Mouse (Mus musculus) layer of hippocampus, postnatal 14 days (tissue): ENCODE results near the gene Wrap53. TPM values are rescaled to one million over a fixed set of nuclear protein-coding genes. Genes with fewer than 3 reads are reported as not detected.
"Not testable (repeated sequence)": the region's sequence is repeated elsewhere in the genome, so short reads cannot be mapped to it uniquely, and the experiment has no call there.

Experiments
- DNase-seq, 2 experiments: peaks; one replicate each; pipeline ENCODE4 v3.0.0; 2021 to 2022; ENCODE audit warnings: low spot score in 2 of 2, mixed read lengths in 1 of 2
- long read RNA-seq, 2 experiments: library from polyadenylated mRNA; stranded (forward); transcript quantifications; one replicate each; pipeline ENCODE4 v2.0.0; 2021
- total RNA-seq, 2 experiments: library from RNA; stranded (reverse); gene quantifications; 2 replicates each; pipeline ENCODE4 v1.2.3; 2021

The Wrap53 gene
- total RNA-seq, result 1 to 10 TPM; 8.6 to 9.5 TPM
- long read RNA-seq, experiment 1, transcript Wrap53-201 (10 exons, 1,891 nt), result major isoform, 8 of 12 reads
- long read RNA-seq, experiment 1, partial matches to known transcripts, result 1 of 12 reads
- long read RNA-seq, experiment 1, other reads (novel, unspliced or antisense), result 3 of 12 reads
- long read RNA-seq, experiment 2, transcript Wrap53-201 (10 exons, 1,891 nt), result major isoform, 9 of 11 reads
- long read RNA-seq, experiment 2, partial matches to known transcripts, result 1 of 11 reads
- long read RNA-seq, experiment 2, other reads (novel, unspliced or antisense), result 1 of 11 reads

GRCm38 (mm10) chr11:69580091-69580514 is at the start of gene Wrap53, which contains the start of gene Trp53:
Wrap53 (minus strand) TSS chr11:69580255.
Trp53 (plus strand) TSS chr11:69580359.
- peak; percentile 82 to 95 for DNase-seq

DNA sequence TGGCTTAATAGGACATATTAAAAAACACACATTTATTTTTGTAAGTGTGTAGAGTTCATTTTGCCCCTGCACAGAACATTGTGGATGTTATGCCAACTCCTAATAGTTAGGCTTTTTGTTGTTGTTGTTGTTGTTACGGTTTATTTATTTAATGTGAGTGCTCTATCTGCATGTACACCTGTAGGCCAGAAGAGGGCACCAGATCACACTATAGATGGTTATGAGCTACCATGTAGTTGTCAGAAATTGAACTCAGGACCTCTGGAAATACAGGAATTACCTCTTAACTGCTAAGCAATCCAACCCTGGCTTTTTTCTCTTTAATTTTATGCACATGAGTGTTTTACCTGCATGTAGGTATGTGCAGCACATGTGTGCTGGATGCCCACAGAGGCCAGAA is 49.7 kb upstream of the Wrap53 start:
- DNase-seq, result no peak

GRCm38 (mm10) chr11:69628286-69628685 is 48.2 kb upstream of the Wrap53 start:
- DNase-seq, result peak; percentile 53 to 72

DNA sequence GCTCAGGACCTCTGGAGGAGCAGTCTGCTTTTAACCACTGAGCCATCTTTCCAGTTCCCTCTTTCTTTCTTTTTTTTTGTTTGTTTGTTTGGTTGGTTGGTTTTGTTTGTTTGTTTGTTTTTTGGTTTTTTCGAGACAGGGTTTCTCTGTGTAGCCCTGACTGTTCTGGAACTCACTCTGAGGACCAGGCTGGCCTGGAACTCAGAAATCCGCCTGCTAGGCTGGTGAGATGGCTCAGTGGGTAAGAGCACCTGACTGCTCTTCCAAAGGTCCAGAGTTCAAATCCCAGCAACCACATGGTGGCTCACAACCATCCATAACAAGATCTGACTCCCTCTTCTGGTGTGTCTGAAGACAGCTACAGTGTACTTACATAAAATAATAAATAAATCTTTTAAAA is 44.3 kb upstream of the Wrap53 start:
- not testable (repeated sequence) for DNase-seq

- no peak for DNase-seq
These were observed 43.0 kb upstream of the Wrap53 start for GRCm38 (mm10) chr11:69623006-69623405.

DNA sequence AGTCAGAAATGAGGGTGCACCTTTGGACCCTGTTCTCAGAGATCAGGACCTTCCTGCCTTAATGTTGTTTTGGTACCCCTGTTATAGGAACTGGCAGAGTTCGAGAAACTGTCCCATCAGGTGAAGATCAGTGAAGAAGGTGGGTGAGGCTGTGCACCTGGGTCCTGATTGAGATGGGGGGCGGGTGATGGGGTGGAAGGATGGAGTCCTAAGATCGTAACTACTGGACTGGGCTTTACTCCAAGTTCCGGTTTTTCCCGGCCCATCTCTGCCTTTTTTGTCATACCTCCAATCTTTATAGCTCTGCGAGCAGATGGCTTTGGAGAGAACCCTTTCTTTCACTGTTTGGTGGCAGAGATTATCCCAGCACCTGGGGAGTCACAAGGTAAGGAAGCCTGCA is 42.4 kb upstream of the Wrap53 start:
- DNase-seq, result no peak

GRCm38 (mm10) chr11:69621571-69622268 is 41.7 kb upstream of the Wrap53 start, which contains the start of gene Sat2:
Sat2 (plus strand) TSS chr11:69622024.
- DNase-seq, result peak; percentile 61 to 69

- no peak for DNase-seq
These were observed 40.5 kb upstream of the Wrap53 start for GRCm38 (mm10) chr11:69620394-69621081.

DNA sequence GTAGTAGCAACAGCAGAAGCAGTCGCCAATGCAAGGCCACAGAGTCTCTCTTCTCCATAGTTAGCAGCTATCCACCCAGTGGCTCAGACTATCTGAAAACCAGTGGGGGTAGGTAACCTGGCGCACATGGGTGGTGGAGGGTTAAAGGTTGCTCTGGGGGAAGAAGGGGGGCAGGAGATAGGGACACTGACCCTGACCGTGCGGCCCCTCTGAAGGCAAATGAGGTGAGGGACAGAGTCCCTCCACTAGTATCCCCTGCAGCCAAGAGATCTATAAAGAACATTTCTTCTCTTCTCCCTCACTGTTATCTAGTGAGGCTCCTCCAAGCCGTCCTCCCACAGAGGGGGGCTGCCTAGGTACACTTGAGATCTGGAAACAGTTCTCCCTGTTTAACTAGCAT is 37.8 kb upstream of the Wrap53 start, which contains the start of gene Shbg:
Shbg (minus strand) TSS at position 101 of the 400 bp plus-strand sequence.
- DNase-seq, result no peak

DNA sequence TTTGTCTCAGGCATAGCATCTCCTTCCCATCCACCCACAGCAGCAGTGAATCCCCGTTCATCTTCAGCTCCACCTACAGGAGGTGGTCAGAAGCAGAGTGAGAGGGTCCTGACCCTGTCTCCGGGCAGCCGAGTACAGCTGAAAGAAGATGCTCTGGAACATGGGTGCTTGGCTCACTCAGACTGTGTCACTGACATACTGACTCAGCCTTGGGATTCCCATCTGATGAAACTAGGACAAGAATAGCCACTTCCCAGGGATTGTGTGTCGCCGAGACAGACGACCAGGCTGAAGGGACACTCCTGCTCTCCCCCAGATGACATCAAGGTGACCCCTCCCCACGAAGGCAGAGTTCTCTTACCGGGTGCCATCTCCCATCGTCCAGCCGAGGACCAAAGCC is 36.7 kb upstream of the Wrap53 start:
- DNase-seq, result no peak

- DNase-seq, result not testable (repeated sequence)
These were observed 34.2 kb upstream of the Wrap53 start for GRCm38 (mm10) chr11:69614257-69614588.

- DNase-seq, result peak; percentile 78 to 86
These were observed 33.6 kb upstream of the Wrap53 start for GRCm38 (mm10) chr11:69613553-69614256.

GRCm38 (mm10) chr11:69610899-69611298 is 30.8 kb upstream of the Wrap53 start:
- DNase-seq, result peak in 1 of 2 experiments; percentile 60

DNA sequence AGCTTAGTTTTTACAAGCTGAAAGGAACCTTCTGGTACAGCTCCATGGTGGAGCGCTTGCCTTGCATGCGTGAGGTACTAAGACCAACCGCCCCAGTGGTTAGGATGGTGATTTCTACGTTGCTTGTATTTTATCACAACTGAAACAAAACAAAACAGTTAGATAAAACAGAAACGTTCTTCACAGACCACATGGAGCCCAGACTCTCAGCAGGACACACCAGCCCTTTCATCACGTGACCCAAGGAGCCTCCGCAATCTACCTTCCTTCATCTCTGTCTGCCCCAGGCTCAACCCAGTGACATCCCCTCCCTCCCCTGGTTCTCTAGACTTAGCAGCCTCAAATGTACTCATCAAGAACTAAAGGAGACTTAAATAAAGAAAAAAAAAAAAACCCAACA is 29.4 kb upstream of the Wrap53 start:
- DNase-seq, result no peak

DNA sequence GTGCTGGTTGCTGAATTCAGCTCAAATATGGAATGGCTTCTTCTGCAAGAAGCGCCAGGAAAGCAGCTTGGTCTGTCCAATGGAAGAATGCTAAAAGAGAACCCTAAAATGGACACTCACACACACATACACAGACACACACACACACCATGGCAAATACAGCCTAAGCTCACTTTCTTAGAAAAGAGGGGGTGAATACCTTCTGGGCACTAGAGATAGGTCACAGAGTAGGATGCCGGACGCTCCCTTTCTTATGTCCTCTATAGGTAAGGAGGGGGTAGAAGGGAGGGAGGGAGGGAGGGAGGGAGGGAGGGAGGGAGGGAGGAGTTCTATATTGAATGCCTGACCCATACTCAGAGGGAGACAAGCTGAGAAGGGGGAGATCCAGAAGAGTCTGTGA is 28.5 kb upstream of the Wrap53 start:
- no peak for DNase-seq

- DNase-seq, result no peak
These were observed 26.8 kb upstream of the Wrap53 start for GRCm38 (mm10) chr11:69606832-69607231.

GRCm38 (mm10) chr11:69606491-69606795 is 26.4 kb upstream of the Wrap53 start:
- no peak for DNase-seq

DNA sequence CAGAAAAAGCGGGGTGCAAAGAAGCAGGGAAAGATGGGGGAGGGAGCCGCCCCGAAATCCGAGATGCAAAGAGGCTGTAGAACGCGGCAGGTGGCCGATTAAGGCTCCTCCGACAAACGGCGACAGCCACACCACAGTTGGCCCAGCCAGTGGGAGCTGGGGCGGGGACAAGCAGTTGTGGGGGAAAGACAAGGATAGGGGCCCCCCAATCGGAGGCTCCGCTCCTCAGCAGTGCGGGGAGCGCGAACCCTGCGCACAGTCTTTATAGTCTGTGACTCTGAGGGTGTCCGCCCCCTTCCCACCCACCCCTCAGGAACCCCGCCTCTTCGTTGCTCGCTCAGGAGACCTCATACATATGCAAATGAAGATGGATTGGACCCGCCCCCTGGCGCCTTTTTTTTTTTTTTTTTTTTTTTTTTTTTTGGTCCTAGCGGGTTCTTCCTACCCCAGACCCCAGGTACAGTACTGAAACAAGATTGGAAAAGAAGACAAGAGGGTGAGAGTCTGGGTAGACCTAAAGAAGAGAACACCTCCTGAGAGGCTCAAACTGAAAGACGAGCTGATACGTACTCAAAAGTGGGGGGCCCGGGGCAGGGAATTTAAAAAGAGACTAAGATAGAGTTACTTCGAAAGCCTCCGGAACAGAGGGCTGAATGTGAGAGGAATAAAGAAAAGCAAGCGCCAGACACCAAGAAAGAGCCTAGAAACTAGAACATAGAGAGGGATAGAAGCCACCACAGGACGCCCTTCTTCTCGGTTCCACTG is 25.9 kb upstream of the Wrap53 start, which contains the start of gene Atp1b2:
Atp1b2 (minus strand) TSS at position 217 of the 765 bp plus-strand sequence.
- peak; percentile 85 to 92 for DNase-seq

DNA sequence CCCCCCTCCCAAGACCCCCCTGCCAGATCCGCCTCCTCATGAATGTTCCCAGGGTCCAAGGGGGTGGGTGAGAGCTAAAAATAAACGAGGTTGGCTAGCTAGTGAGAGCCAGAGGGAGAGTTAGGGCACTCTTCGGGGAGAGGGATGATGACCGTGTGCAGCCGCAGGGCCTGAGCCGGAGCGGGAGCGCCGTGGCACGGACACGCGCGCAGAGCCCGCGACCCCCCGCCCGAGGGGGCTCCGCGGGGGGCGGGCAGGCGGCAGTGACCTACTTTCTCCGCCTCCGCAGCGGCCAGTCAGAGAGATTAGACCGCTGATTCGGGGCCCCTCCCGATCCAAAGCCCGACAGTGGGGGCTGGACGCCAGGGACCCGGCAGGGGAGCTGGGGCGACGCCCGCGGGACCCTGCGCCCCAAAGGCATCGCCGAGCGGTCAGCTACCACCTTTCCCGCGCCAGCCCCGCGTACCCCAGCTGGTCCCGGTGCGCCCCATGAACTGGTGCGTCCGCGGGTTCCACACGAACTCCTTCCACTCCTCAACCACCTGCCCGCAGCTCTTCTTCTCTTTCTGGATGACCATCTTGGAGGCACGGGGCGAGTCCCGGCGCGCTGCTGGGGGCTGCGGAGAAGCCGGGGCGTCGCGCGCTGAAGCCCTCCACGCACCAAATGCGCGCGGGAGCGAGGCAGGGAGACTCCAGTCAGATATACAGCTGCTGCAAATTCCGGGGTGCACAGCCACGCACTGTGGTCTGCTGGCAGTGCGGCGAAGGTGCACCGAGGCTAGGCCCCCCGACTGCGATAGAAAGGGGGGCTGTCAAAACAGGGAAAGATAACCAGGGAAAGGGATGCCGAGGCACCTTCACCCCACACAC is 25.0 kb upstream of the Wrap53 start:
- DNase-seq, result peak; percentile 33 to 47

- no peak for DNase-seq
These were observed 24.3 kb upstream of the Wrap53 start for GRCm38 (mm10) chr11:69604347-69604746.
